Mouse (Mus musculus) bone marrow, adult 2 months (tissue): ENCODE data around the gene Ccnd2. TPM values are rescaled to one million over a fixed set of nuclear protein-coding genes. Genes with fewer than 3 reads are reported as not detected.
A peak's percentile ranks its signal among the peaks of the same experiment; 100 is the strongest.

Experiments used
- H3K27ac ChIP-seq: fragments of 200-500 bp; 2 replicates; pipeline ENCODE4 v1.5.1; 2012; ENCODE audit warnings: low read depth, mild to moderate bottlenecking, control low read depth, inconsistent platforms, low read length; ENCODE audit not compliant: control insufficient read depth, poor library complexity, insufficient read depth
- H3K4me1 ChIP-seq: fragments of 200-500 bp; 2 replicates; pipeline ENCODE4 v1.6.1; 2011; ENCODE audit warnings: low read length; ENCODE audit not compliant: control insufficient read depth, insufficient read depth
- H3K4me3 ChIP-seq: fragments of 200-500 bp; replicated peaks from 2 replicates; pipeline ENCODE3; 2011; ENCODE audit warnings: mild to moderate bottlenecking, low read depth, low read length, control low read depth; ENCODE audit not compliant: control insufficient read depth
- CTCF ChIP-seq: fragments of 200-500 bp; IDR thresholded peaks from 2 replicates; pipeline ENCODE4 v1.5.1; 2011; ENCODE audit warnings: low read length, control low read depth; ENCODE audit not compliant: control insufficient read depth, insufficient read depth
- POLR2A ChIP-seq: fragments of 200-500 bp; IDR thresholded peaks from 2 replicates; pipeline ENCODE4 v1.6.1; 2011; ENCODE audit warnings: low read depth, mild to moderate bottlenecking, control low read depth, low read length, borderline replicate concordance; ENCODE audit not compliant: control insufficient read depth
- WGBS: fragments of 180-500 bp; shearing (Covaris S2); methylation state at CpG from one replicate; pipeline ENCODE4 v1.1.7; 2018; 5-methylcytosine and 5-hydroxymethylcytosine counted together
- polyA plus RNA-seq: library from polyadenylated mRNA; stranded (reverse); fragments of >200 nt; gene quantifications from 2 replicates; pipeline ENCODE4 v1.2.4, GENCODE M21; 2011; ENCODE audit warnings: low replicate concordance; ENCODE audit not compliant: missing spikeins, insufficient read depth, insufficient read length

Gene Ccnd2
- polyA plus RNA-seq, 1 experiment: 20.3 TPM

DNA sequence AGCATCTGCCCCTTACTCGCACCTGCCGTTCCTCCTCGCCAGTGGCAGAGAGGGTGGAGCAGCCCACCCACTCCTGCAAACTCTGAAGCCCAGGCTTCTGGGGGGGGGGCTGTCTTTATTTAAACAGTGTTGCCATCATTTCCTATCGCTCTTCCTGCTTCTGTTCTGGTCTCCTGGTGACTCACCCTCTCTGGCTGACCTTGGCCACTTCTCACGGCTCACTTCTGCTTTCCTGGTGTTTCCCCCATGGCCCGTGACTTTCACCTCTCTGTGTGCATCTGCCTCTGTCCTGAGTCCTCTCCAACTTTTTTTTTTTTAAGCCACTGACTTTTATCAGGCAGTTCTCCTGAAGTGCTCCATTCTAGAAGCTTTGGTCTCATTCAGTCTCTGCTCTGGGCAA is 10.8 kb upstream of the Ccnd2 start:
- Histone ChIP-seq H3K27ac (no peak overlapping the region), H3K4me3 (no peak overlapping the region), H3K4me1 (peaks cover 1% of the 10 kb centered on the region; the same call in 1 of the 2 replicates)
- 2% methylated on average over 6 of the region's 6 CpGs for WGBS
- TF ChIP-seq CTCF (no peak), POLR2A (no peak)

DNA sequence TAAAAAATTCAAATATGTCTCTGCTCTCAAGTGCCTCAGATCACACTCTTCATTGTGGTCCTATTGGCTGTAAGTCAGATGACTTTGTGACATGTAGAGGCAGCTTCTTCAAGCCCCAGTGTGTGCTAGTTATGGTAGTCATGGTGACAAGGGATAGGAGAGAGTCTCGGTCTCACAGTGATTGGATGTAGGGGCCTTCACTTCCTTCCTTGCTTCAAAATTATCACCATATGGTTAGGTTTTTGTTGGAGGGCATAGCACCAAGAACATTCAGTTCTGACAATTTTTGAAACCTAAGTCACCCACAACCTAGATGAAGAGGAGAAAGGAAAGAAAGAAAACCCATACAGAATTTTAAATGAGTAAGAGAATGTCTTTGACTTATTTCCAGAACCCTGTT is 5.3 kb upstream of the Ccnd2 start:
- H3K4me3 ChIP-seq: no peak overlapping the region
- WGBS: 57% methylated on average over 1 of the region's 1 CpGs
- no peak for TF ChIP-seq POLR2A
- no peak for TF ChIP-seq CTCF
- H3K4me1 ChIP-seq: no peaks in the 10 kb centered on the region; the same call in 1 of the 2 replicates
- no peak overlapping the region for H3K27ac ChIP-seq

DNA sequence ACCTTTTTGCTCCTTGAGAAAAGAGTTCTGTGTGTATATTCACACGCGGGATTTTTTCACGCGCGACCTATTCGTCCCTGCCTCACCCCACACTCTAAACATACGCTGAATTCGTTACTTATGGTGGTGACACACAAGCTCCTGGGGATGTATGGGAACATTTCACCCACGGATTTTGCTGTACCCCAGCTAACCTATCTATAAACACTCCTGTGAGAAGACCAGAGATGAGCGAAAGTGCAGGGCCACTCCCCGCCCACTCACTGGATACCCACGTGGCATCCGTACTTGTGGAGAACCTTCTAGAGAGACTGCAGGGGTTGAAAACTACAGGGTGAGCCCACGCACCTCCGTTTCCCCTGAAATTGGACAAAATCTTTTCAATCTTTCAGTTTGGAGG is 3.5 kb upstream of the Ccnd2 start:
- H3K4me1 ChIP-seq: no peaks in the 10 kb centered on the region; the same call in 1 of the 2 replicates
- TF ChIP-seq CTCF: no peak
- no peak for TF ChIP-seq POLR2A
- no peak overlapping the region for H3K27ac ChIP-seq
- WGBS: under 1% methylated on average over 15 of the region's 15 CpGs
- H3K4me3 ChIP-seq: no peak overlapping the region

- TF ChIP-seq POLR2A (0 out of 2 replicates have a peak, but pooled peaks have one; percentile 5), CTCF (no peak)
- no peak overlapping the region for H3K27ac ChIP-seq
- H3K4me1 ChIP-seq: no peaks in the 10 kb centered on the region; the same call in 1 of the 2 replicates
- H3K4me3 ChIP-seq: peak overlapping the region; percentile 33
- 1% methylated on average over 34 of the region's 34 CpGs for WGBS
Observed at GRCm38 (mm10) chr6:127154708-127155268, 2.8 kb upstream of the Ccnd2 start.

GRCm38 (mm10) chr6:127153972-127154707 is 2.1 kb upstream of the Ccnd2 start:
- Histone ChIP-seq H3K4me3 (peak overlapping the region; percentile 33), H3K27ac (no peak overlapping the region), H3K4me1 (no peaks in the 10 kb centered on the region; the same call in 1 of the 2 replicates)
- WGBS: under 1% methylated on average over 30 of the region's 30 CpGs
- TF ChIP-seq CTCF (no peak), POLR2A (no peak)

- H3K4me1 ChIP-seq: no peaks in the 10 kb centered on the region; the same call in 1 of the 2 replicates
- TF ChIP-seq CTCF (no peak), POLR2A (no peak)
- no peak overlapping the region for H3K27ac ChIP-seq
- under 1% methylated on average over 28 of the region's 28 CpGs for WGBS
- H3K4me3 ChIP-seq: no peak overlapping the region
Observed at GRCm38 (mm10) chr6:127153296-127153800, 1.4 kb upstream of the Ccnd2 start.

GRCm38 (mm10) chr6:127151565-127152105 is 358 bp downstream of the Ccnd2 start:
- peak overlapping the region; percentile 30; the same call in 1 of the 2 replicates for H3K27ac ChIP-seq
- under 1% methylated on average over 29 of the region's 29 CpGs for WGBS

More at GRCm38 (mm10) chr6:127151565-127152105, 358 bp downstream of the Ccnd2 start:
- H3K4me3 ChIP-seq: peak overlapping the region; percentile 30
- no peaks in the 10 kb centered on the region; the same call in 1 of the 2 replicates for H3K4me1 ChIP-seq
- no peak for TF ChIP-seq POLR2A
- TF ChIP-seq CTCF: no peak
